Mouse (Mus musculus): ENCODE results near the gene Mup8. TPM values are rescaled to one million over a fixed set of nuclear protein-coding genes. Genes with fewer than 3 reads are reported as not detected.
"Not testable (repeated sequence)": the region's sequence is repeated elsewhere in the genome, so short reads cannot be mapped to it uniquely, and the experiment has no call there.

Gene Mup8
- total RNA-seq (2021) = not detected in 2 replicates
- long read RNA-seq, experiment 1 = 0 reads
- long read RNA-seq, experiment 2 = 0 reads

- DNase-seq = not testable (repeated sequence)
These were observed at the start of gene Mup8 for GRCm38 (mm10) chr4:60222499-60222898. Gene Mup8, minus strand, starts transcription at chr4:60222599.

GRCm38 (mm10) chr4:60265977-60266770 lies 43.8 kb upstream of the Mup8 start:
- DNase-seq = not testable (repeated sequence)

GRCm38 (mm10) chr4:60262706-60263105 lies 40.3 kb upstream of the Mup8 start:
- not testable (repeated sequence) for DNase-seq

Other genes starting within 250 kb of the Mup8 start
- gene Mup7, start 152.1 kb downstream of the Mup8 start, total RNA-seq (2021) = not detected in 2 replicates
- not detected in 2 replicates for gene Mup2, start 68.3 kb downstream of the Mup8 start, total RNA-seq (2021)
- gene Mup9, start 199.4 kb upstream of the Mup8 start, total RNA-seq (2021) = not detected in 2 replicates